Mouse (Mus musculus) stomach, embryonic 16.5 days (tissue): ENCODE data around the gene Vpreb1. TPM values are rescaled to one million over a fixed set of nuclear protein-coding genes. Genes with fewer than 3 reads are reported as not detected.
"Not testable (repeated sequence)": the region's sequence is repeated elsewhere in the genome, so short reads cannot be mapped to it uniquely, and the experiment has no call there.

ENCODE experiments used
- ATAC-seq: fragments of 200-750 bp; cut with Nextera tagmentation; 2 replicates; pipeline ENCODE4 v1.8.0; 2017; ENCODE audit warnings: moderate number of reproducible peaks, moderate TSS enrichment; ENCODE audit not compliant: insufficient read depth, low FRiP score
- H3K27ac ChIP-seq: fragments of 300-500 bp; sonication (generic); 2 replicates; pipeline ENCODE4 v1.5.1; 2014; ENCODE audit warnings: low read length
- H3K27me3 ChIP-seq: fragments of 300-500 bp; sonication (generic); 2 replicates; pipeline ENCODE4 v1.6.1; 2014; ENCODE audit warnings: low read length, control low read depth, mixed read lengths; ENCODE audit not compliant: control insufficient read depth, insufficient read depth
- H3K36me3 ChIP-seq: fragments of 300-500 bp; sonication (generic); 2 replicates; pipeline ENCODE4 v1.6.1; 2014; ENCODE audit warnings: low read length; ENCODE audit not compliant: control insufficient read depth, insufficient read depth
- H3K4me1 ChIP-seq: fragments of 300-500 bp; sonication (generic); 2 replicates; pipeline ENCODE4 v1.6.1; 2014; ENCODE audit warnings: low read length, control low read depth, mixed read lengths; ENCODE audit not compliant: control insufficient read depth, insufficient read depth
- H3K4me2 ChIP-seq: fragments of 300-500 bp; sonication (generic); 2 replicates; pipeline ENCODE4 v1.6.1; 2014; ENCODE audit warnings: low read depth, low read length, mixed read lengths
- H3K4me3 ChIP-seq: fragments of 300-500 bp; sonication (generic); replicated peaks from 2 replicates; pipeline ENCODE4 v1.5.1; 2014; ENCODE audit warnings: mild to moderate bottlenecking, low read length
- H3K9ac ChIP-seq: fragments of 300-500 bp; sonication (generic); 2 replicates; pipeline ENCODE4 v1.6.1; 2014; ENCODE audit warnings: low read length
- H3K9me3 ChIP-seq: fragments of 300-500 bp; sonication (generic); replicated peaks from 2 replicates; pipeline ENCODE4 v1.6.1; 2016; ENCODE audit warnings: low read length, control low read depth; ENCODE audit not compliant: control insufficient read depth
- WGBS: fragments of 180-500 bp; shearing (Covaris S2); extraction: QIAGEN DNeasy Blood & Tissue Kit; methylation state at CpG from one replicate; pipeline ENCODE4 v1.1.7; 2014; 5-methylcytosine and 5-hydroxymethylcytosine counted together
- polyA plus RNA-seq: library from polyadenylated mRNA; unstranded; fragments of >200 nt; fragmentation: Nextera tagmentation; extraction: Ambion mirVana; gene quantifications from 2 replicates; pipeline ENCODE4 v1.2.1, GENCODE M21; 2015

The Vpreb1 gene
- polyA plus RNA-seq, 1 experiment from 2014 or later: 3.8 TPM

GRCm38 (mm10) chr16:16862288-16862687 is 8.4 kb downstream of the Vpreb1 start:
- Histone ChIP-seq H3K27ac (no peak overlapping the region), H3K27me3 (no peaks in the 10 kb centered on the region), H3K4me3 (no peak overlapping the region), H3K4me2 (no peak overlapping the region), H3K9ac (no peak overlapping the region), H3K4me1 (peaks cover 3% of the 10 kb centered on the region; the same call in 1 of the 2 replicates), H3K36me3 (no peaks in the 10 kb centered on the region), H3K9me3 (no peaks in the 10 kb centered on the region)
- ATAC-seq: no peak
- WGBS: 74% methylated on average over 3 of the region's 3 CpGs

- Histone ChIP-seq H3K27me3 (no peaks in the 10 kb centered on the region), H3K27ac (no peak overlapping the region), H3K9me3 (no peaks in the 10 kb centered on the region), H3K36me3 (no peaks in the 10 kb centered on the region), H3K4me1 (no peaks in the 10 kb centered on the region), H3K4me3 (no peak overlapping the region), H3K9ac (no peak overlapping the region), H3K4me2 (no peak overlapping the region)
- 70% methylated on average over 13 of the region's 13 CpGs for whole genome bisulfite sequencing
- ATAC-seq: no peak
These were observed 13.7 kb downstream of the Vpreb1 start for GRCm38 (mm10) chr16:16856731-16857476.

- not testable (repeated sequence) for H3K9me3 ChIP-seq, ATAC-seq
- 84% methylated on average over 9 of the region's 9 CpGs for WGBS
These were observed 14.6 kb downstream of the Vpreb1 start for GRCm38 (mm10) chr16:16856054-16856453.

GRCm38 (mm10) chr16:16855541-16855940 is 15.1 kb downstream of the Vpreb1 start:
- no peaks in the 10 kb centered on the region for H3K27me3 ChIP-seq
- ATAC-seq: no peak
- no peaks in the 10 kb centered on the region for H3K9me3 ChIP-seq
- WGBS: 88% methylated on average over 1 of the region's 1 CpGs
- no peak overlapping the region for H3K9ac ChIP-seq
- no peaks in the 10 kb centered on the region for H3K36me3 ChIP-seq
- no peak overlapping the region for H3K27ac ChIP-seq
- H3K4me3 ChIP-seq: no peak overlapping the region
- H3K4me1 ChIP-seq: no peaks in the 10 kb centered on the region
- no peak overlapping the region for H3K4me2 ChIP-seq

More at GRCm38 (mm10) chr16:16856054-16856453, 14.6 kb downstream of the Vpreb1 start:
- H3K27me3 ChIP-seq, H3K4me1 ChIP-seq, H3K27ac ChIP-seq, H3K9ac ChIP-seq, H3K4me2 ChIP-seq, H3K36me3 ChIP-seq, H3K4me3 ChIP-seq: not testable (repeated sequence)

GRCm38 (mm10) chr16:16854836-16855235 is 15.8 kb downstream of the Vpreb1 start:
- no peaks in the 10 kb centered on the region for H3K4me1 ChIP-seq
- no peak overlapping the region for H3K4me2 ChIP-seq
- H3K9ac ChIP-seq: no peak overlapping the region
- H3K27ac ChIP-seq: no peak overlapping the region
- ATAC-seq: no peak
- no peak overlapping the region for H3K4me3 ChIP-seq
- H3K36me3 ChIP-seq: no peaks in the 10 kb centered on the region
- no peaks in the 10 kb centered on the region for H3K27me3 ChIP-seq
- H3K9me3 ChIP-seq: no peaks in the 10 kb centered on the region
- WGBS: 24% methylated on average over 6 of the region's 6 CpGs

- Histone ChIP-seq H3K27ac (no peak overlapping the region), H3K4me1 (no peaks in the 10 kb centered on the region), H3K9me3 (no peaks in the 10 kb centered on the region), H3K9ac (no peak overlapping the region), H3K4me3 (no peak overlapping the region), H3K36me3 (no peaks in the 10 kb centered on the region), H3K27me3 (no peaks in the 10 kb centered on the region), H3K4me2 (no peak overlapping the region)
- WGBS: 80% methylated on average over 3 of the region's 3 CpGs
- ATAC-seq: no peak
These were observed 18.2 kb downstream of the Vpreb1 start for GRCm38 (mm10) chr16:16852411-16852810.

- no peak for ATAC-seq
- Histone ChIP-seq H3K27me3 (no peaks in the 10 kb centered on the region), H3K4me2 (no peak overlapping the region), H3K27ac (no peak overlapping the region), H3K9ac (no peak overlapping the region), H3K36me3 (no peaks in the 10 kb centered on the region), H3K4me1 (no peaks in the 10 kb centered on the region), H3K9me3 (no peaks in the 10 kb centered on the region), H3K4me3 (no peak overlapping the region)
These were observed 21.4 kb downstream of the Vpreb1 start for GRCm38 (mm10) chr16:16849196-16849595.

- no peak for ATAC-seq
- Histone ChIP-seq H3K4me3 (no peak overlapping the region), H3K4me2 (no peak overlapping the region; the same call in 1 of the 2 replicates), H3K27me3 (no peaks in the 10 kb centered on the region), H3K9me3 (no peaks in the 10 kb centered on the region), H3K36me3 (no peaks in the 10 kb centered on the region), H3K4me1 (no peaks in the 10 kb centered on the region), H3K9ac (no peak overlapping the region), H3K27ac (no peak overlapping the region)
- WGBS: 83% methylated on average over 3 of the region's 3 CpGs
These were observed 41.0 kb downstream of the Vpreb1 start for GRCm38 (mm10) chr16:16829671-16830070.

GRCm38 (mm10) chr16:16828757-16829615 is 41.7 kb downstream of the Vpreb1 start, which contains the start of gene Spag6l:
Spag6l (minus strand) TSS chr16:16829456.
- H3K36me3 ChIP-seq: no peaks in the 10 kb centered on the region
- no peaks in the 10 kb centered on the region for H3K4me1 ChIP-seq
- H3K9ac ChIP-seq: peak within 1 kb of the TSS; percentile 55
- no peaks in the 10 kb centered on the region for H3K9me3 ChIP-seq
- H3K4me2 ChIP-seq: peak within 1 kb of the TSS; percentile 83
- no peaks in the 10 kb centered on the region for H3K27me3 ChIP-seq
- peak; percentile 50; the same call in 1 of the 2 replicates for ATAC-seq
- peak within 1 kb of the TSS; percentile 50 for H3K4me3 ChIP-seq
- H3K27ac ChIP-seq: no peak within 1 kb of the TSS
- 8% methylated on average over 33 of the region's 33 CpGs for WGBS
